Mouse (Mus musculus) stomach, embryonic 15.5 days (tissue): ENCODE data around the gene Zer1. TPM values are rescaled to one million over a fixed set of nuclear protein-coding genes. Genes with fewer than 3 reads are reported as not detected.

Experiments used
- ATAC-seq: fragments of 200-750 bp; cut with Nextera tagmentation; 2 replicates; pipeline ENCODE4 v1.8.0; 2017; ENCODE audit warnings: low read depth, moderate number of reproducible peaks, moderate TSS enrichment; ENCODE audit not compliant: insufficient read depth, low FRiP score
- H3K27ac ChIP-seq: fragments of 300-500 bp; sonication (generic); 2 replicates; pipeline ENCODE4 v1.5.1; 2015; ENCODE audit warnings: mild to moderate bottlenecking, inconsistent platforms
- H3K27me3 ChIP-seq: fragments of 300-500 bp; sonication (generic); replicated peaks from 2 replicates; pipeline ENCODE4 v1.6.1; 2015; ENCODE audit warnings: inconsistent platforms
- H3K36me3 ChIP-seq: fragments of 300-500 bp; sonication (generic); 2 replicates; pipeline ENCODE4 v1.6.1; 2015; ENCODE audit warnings: inconsistent platforms
- H3K4me1 ChIP-seq: fragments of 300-500 bp; sonication (generic); 2 replicates; pipeline ENCODE4 v1.6.1; 2015; ENCODE audit warnings: inconsistent platforms
- H3K4me2 ChIP-seq: fragments of 300-500 bp; sonication (generic); 2 replicates; pipeline ENCODE4 v1.6.1; 2015; ENCODE audit warnings: mild to moderate bottlenecking, inconsistent platforms
- H3K4me3 ChIP-seq: fragments of 300-500 bp; sonication (generic); replicated peaks from 2 replicates; pipeline ENCODE4 v1.5.1; 2015; ENCODE audit warnings: inconsistent platforms
- H3K9ac ChIP-seq: fragments of 300-500 bp; sonication (generic); 2 replicates; pipeline ENCODE4 v1.6.1; 2015; ENCODE audit warnings: inconsistent platforms
- H3K9me3 ChIP-seq: fragments of 300-500 bp; sonication (generic); 2 replicates; pipeline ENCODE4 v1.6.1; 2016; ENCODE audit warnings: inconsistent platforms
- WGBS: fragments of 180-500 bp; shearing (Covaris S2); methylation state at CpG from one replicate; pipeline ENCODE4 v1.1.7; 2015; 5-methylcytosine and 5-hydroxymethylcytosine counted together
- polyA plus RNA-seq: library from polyadenylated mRNA; unstranded; fragments of >200 nt; fragmentation: Nextera tagmentation; extraction: Ambion mirVana; gene quantifications from 2 replicates; pipeline ENCODE4 v1.2.1, GENCODE M21; 2015

The Zer1 gene
- polyA plus RNA-seq, 1 experiment from 2014 or later, result 7.0 TPM

DNA sequence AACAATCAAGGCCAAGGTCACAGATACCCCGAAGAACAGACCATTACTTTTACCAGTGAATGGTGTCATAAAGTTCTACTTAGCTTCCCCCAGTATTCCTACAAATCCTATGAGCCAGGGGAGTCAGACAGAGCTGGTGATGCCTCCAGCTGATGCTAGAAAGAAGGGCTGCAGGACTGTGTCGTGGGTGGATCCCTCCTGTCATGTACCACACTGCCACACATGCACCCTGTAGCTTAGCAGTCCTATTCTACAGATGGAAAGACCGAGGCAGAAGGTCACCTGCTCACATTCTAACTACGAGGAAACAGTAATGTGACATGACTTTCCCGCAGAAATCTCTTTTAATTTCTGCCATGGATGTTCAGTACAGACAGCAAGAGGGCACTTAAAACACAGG, 1.6 kb downstream of the Zer1 start:
- H3K9me3 ChIP-seq, result no peaks in the 10 kb centered on the region
- peaks cover 7% of the 10 kb centered on the region for H3K4me1 ChIP-seq
- peak overlapping the region; percentile 67; the same call in 1 of the 2 replicates for H3K4me2 ChIP-seq
- no peaks in the 10 kb centered on the region for H3K36me3 ChIP-seq
- no peak overlapping the region for H3K27ac ChIP-seq
- no peak for ATAC-seq
- no peak overlapping the region for H3K9ac ChIP-seq
- no peak overlapping the region for H3K4me3 ChIP-seq
- 86% methylated on average over 5 of the region's 5 CpGs for WGBS
- H3K27me3 ChIP-seq, result no peaks in the 10 kb centered on the region

DNA sequence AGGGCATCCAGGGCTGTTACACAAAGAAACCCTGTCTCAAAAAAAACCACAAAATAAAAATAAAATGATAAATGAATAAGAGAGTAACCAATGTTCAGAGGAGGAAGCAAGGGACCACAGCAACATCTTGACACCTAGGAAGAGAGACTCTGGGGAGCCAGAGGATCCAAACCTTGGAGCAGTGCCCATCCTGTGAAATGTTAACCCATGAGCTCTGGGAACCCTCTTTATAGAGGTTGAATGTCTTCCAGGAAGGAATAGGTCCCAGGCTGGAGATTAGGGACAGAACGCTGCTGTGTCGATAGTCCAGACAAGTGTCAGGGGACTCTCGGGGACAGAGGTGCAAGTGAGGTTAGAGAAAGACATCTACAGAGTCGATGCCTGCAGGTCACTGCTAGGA, 4.1 kb downstream of the Zer1 start:
- 0 out of 2 replicates have a peak, but pooled peaks cover 3% of the 10 kb centered on the region for H3K36me3 ChIP-seq
- H3K9me3 ChIP-seq, result no peaks in the 10 kb centered on the region
- no peak overlapping the region for H3K27ac ChIP-seq
- H3K27me3 ChIP-seq, result no peaks in the 10 kb centered on the region
- H3K4me1 ChIP-seq, result peaks cover 7% of the 10 kb centered on the region
- no peak overlapping the region for H3K9ac ChIP-seq
- no peak overlapping the region for H3K4me2 ChIP-seq
- no peak overlapping the region for H3K4me3 ChIP-seq
- no peak for ATAC-seq
- WGBS, result 86% methylated on average over 4 of the region's 4 CpGs

DNA sequence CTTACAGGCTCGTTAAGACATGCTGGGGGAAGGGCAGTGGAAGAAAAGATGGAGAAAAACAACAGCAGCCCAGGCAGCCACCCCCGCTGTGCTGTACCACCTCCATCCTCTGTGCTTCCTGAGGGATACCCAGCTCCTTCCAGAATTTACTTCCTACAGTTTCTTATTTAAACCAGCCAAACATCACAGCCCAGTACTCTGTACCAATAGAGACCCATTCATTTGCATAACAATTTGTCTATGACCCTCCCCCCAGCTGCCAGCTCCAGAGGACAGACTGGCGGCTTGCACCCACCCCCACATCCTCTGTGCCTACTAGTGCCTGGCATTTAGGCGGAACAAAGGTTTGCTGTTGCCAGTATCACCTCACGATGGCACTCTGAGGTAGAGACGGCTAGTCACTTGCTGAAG, 4.7 kb downstream of the Zer1 start:
- Histone ChIP-seq H3K27ac (no peak overlapping the region), H3K36me3 (peaks cover 3% of the 10 kb centered on the region; the same call in 1 of the 2 replicates), H3K4me1 (peaks cover 7% of the 10 kb centered on the region), H3K27me3 (no peaks in the 10 kb centered on the region), H3K9me3 (no peaks in the 10 kb centered on the region), H3K9ac (no peak overlapping the region), H3K4me2 (no peak overlapping the region), H3K4me3 (no peak overlapping the region)
- ATAC-seq, result no peak
- WGBS, result 43% methylated on average over 6 of the region's 6 CpGs

DNA sequence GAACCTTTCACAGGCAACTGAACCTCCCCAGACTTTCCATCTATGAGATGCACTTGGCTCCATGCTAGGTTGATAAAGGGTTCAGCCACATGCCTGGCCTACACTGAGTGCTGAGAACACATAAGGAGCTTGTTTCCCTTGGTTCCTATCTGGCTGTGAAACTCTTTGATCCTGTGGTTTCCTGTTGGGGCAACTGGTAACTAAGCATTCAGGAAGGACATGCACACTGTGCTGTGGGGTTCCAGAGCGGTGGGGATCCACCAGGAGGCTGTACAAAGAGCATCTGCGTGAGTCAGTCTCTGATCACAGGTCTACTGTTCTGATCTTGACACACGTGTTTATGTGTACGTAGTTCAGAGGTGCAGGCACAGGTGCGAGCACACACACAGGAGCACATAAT, 11.8 kb downstream of the Zer1 start:
- no peak for ATAC-seq
- Histone ChIP-seq H3K27me3 (no peaks in the 10 kb centered on the region), H3K36me3 (peaks cover 36% of the 10 kb centered on the region), H3K9ac (no peak overlapping the region), H3K27ac (no peak overlapping the region), H3K4me3 (no peak overlapping the region), H3K4me2 (no peak overlapping the region), H3K4me1 (no peaks in the 10 kb centered on the region), H3K9me3 (no peaks in the 10 kb centered on the region)
- WGBS, result 91% methylated on average over 5 of the region's 5 CpGs

- no peaks in the 10 kb centered on the region for H3K27me3 ChIP-seq
- peaks cover 36% of the 10 kb centered on the region for H3K36me3 ChIP-seq
- H3K4me2 ChIP-seq, result no peak overlapping the region
- peak; percentile 15; the same call in 1 of the 2 replicates for ATAC-seq
- H3K27ac ChIP-seq, result no peak overlapping the region
- H3K9me3 ChIP-seq, result no peaks in the 10 kb centered on the region
- WGBS, result 87% methylated on average over 2 of the region's 2 CpGs
- H3K4me3 ChIP-seq, result no peak overlapping the region
- H3K9ac ChIP-seq, result no peak overlapping the region
- no peaks in the 10 kb centered on the region for H3K4me1 ChIP-seq
Observed at GRCm38 (mm10) chr2:30111500-30111899, 12.9 kb downstream of the Zer1 start.

DNA sequence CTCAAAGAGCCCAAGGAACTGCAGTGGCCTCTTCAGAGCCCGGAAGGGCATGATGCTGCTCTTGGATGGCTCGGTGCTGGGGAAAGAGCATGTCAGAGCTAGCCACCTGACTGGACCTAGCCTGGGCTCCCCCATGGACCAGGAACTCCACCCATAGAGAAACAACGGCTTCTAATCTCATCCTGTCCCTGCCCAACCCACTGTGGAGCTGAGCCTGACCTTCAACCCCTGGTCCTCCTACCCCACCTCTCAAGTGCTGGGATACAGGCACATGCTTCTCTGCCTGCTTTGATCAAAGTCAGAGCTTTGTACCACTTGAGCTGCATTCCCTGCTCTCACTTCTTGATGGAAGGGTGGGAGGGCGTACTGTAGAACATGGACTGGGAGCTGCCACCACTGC, 16.1 kb downstream of the Zer1 start:
- no peak for ATAC-seq
- Histone ChIP-seq H3K27me3 (no peaks in the 10 kb centered on the region), H3K9me3 (no peaks in the 10 kb centered on the region), H3K36me3 (peaks cover 36% of the 10 kb centered on the region), H3K4me1 (no peaks in the 10 kb centered on the region), H3K4me3 (no peak overlapping the region), H3K9ac (no peak overlapping the region), H3K27ac (no peak overlapping the region), H3K4me2 (no peak overlapping the region)
- WGBS, result 88% methylated on average over 4 of the region's 4 CpGs

- Histone ChIP-seq H3K27ac (no peak overlapping the region), H3K4me2 (no peak overlapping the region), H3K9ac (no peak overlapping the region), H3K36me3 (peaks cover 35% of the 10 kb centered on the region), H3K4me1 (no peaks in the 10 kb centered on the region), H3K27me3 (no peaks in the 10 kb centered on the region), H3K4me3 (no peak overlapping the region), H3K9me3 (no peaks in the 10 kb centered on the region)
- no peak for ATAC-seq
- 92% methylated on average over 5 of the region's 5 CpGs for WGBS
Observed at GRCm38 (mm10) chr2:30107646-30108045, 16.7 kb downstream of the Zer1 start.

DNA sequence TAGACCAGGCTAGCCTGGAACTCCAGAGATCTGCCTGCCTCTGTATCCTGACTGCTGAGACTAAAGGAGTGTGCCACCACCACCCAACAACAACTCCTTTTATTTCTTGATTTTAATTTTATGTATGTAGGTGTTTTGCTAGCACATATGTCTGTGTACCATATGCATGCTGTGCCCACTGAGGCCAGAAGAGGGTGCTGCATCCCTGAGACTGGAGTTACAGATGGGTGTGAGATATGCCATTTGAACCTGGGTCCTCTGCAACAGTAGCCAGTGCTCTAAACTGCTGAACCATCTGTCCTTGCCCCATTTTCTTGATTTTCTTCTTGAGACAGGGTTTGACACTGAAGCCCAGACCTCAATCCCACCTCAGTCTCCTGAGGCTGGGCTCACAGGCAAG, 18.0 kb downstream of the Zer1 start:
- Histone ChIP-seq H3K4me2 (no peak overlapping the region), H3K4me3 (no peak overlapping the region), H3K9ac (no peak overlapping the region), H3K27ac (no peak overlapping the region), H3K27me3 (no peaks in the 10 kb centered on the region), H3K36me3 (peaks cover 35% of the 10 kb centered on the region), H3K4me1 (no peaks in the 10 kb centered on the region), H3K9me3 (no peaks in the 10 kb centered on the region)
- ATAC-seq, result no peak

- WGBS, result 68% methylated on average over 4 of the region's 4 CpGs
- H3K27me3 ChIP-seq, result no peaks in the 10 kb centered on the region
- no peak overlapping the region for H3K9ac ChIP-seq
- peaks cover 22% of the 10 kb centered on the region for H3K36me3 ChIP-seq
- H3K27ac ChIP-seq, result no peak overlapping the region
- peaks cover 3% of the 10 kb centered on the region; the same call in 1 of the 2 replicates for H3K4me1 ChIP-seq
- no peak overlapping the region for H3K4me2 ChIP-seq
- ATAC-seq, result no peak
- H3K4me3 ChIP-seq, result no peak overlapping the region
- H3K9me3 ChIP-seq, result no peaks in the 10 kb centered on the region
Observed at GRCm38 (mm10) chr2:30100214-30100613, 24.2 kb downstream of the Zer1 start.

GRCm38 (mm10) chr2:30095882-30096527, 28.4 kb downstream of the Zer1 start:
- Histone ChIP-seq H3K36me3 (peaks cover 12% of the 10 kb centered on the region; the same call in 1 of the 2 replicates), H3K4me3 (no peak overlapping the region), H3K9me3 (no peaks in the 10 kb centered on the region), H3K27me3 (no peaks in the 10 kb centered on the region), H3K9ac (no peak overlapping the region), H3K4me1 (peaks cover 23% of the 10 kb centered on the region), H3K4me2 (no peak overlapping the region), H3K27ac (no peak overlapping the region)
- ATAC-seq, result no peak
- WGBS, result 91% methylated on average over 2 of the region's 2 CpGs

- 1% methylated on average over 13 of the region's 13 CpGs for WGBS
- ATAC-seq, result no peak; the same call in 1 of the 2 replicates
Observed at GRCm38 (mm10) chr2:30094208-30094588, 30.2 kb downstream of the Zer1 start.

DNA sequence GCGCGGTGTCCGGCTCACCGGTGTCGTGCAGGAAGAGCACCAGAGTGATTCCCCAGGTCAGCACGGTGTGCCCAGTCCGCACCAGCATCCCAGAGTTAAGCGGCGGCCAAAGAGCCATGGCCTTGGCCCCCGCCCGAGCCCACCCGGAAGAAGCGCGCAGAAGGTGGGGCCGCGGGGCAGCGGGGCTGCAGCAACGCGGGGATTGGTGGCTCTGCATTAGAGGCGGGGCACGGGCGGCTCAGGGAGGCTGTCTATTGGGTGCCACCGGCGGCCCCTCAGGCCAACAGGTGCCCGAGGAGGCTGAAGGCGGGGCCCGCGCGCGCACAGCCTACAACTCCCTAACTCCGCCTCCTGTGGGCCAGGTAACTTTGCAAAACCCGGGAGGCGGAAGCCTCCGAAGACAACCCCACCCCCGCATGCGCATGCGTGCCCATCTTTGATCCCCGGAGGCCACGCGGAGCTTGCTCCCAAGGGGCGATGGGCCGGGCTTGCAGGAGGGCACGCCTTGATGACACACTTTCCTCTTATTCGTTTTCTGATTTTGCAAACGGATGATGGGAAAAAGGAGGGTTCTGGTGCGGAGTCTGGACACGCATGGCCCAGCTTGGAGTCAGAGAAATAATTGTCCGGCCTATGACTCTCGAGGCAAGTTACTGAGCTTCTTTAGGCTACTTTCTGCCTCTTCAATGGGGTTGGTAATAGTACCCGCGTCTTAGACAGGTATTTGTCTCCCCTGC, 30.7 kb downstream of the Zer1 start, which contains the start of gene Zdhhc12:
Gene Zdhhc12, minus strand, starts transcription at position 178 of the 737 bp plus-strand sequence.
- H3K27me3 ChIP-seq, result no peaks in the 10 kb centered on the region
- peak within 1 kb of the TSS; percentile 86 for H3K27ac ChIP-seq
- peak within 1 kb of the TSS; percentile 89 for H3K4me2 ChIP-seq
- peak within 1 kb of the TSS; percentile 57 for H3K9ac ChIP-seq
- H3K4me3 ChIP-seq, result peak within 1 kb of the TSS; percentile 61
- WGBS, result 0% methylated on average over 51 of the region's 51 CpGs
- H3K36me3 ChIP-seq, result peaks cover 13% of the 10 kb centered on the region
- H3K9me3 ChIP-seq, result no peaks in the 10 kb centered on the region
- peaks cover 23% of the 10 kb centered on the region for H3K4me1 ChIP-seq
- peak; percentile 99 for ATAC-seq

More at GRCm38 (mm10) chr2:30094208-30094588, 30.2 kb downstream of the Zer1 start:
- Histone ChIP-seq H3K27me3 (no peaks in the 10 kb centered on the region), H3K4me1 (peaks cover 23% of the 10 kb centered on the region), H3K9me3 (no peaks in the 10 kb centered on the region), H3K36me3 (peaks cover 13% of the 10 kb centered on the region), H3K4me2 (peak overlapping the region; percentile 89), H3K4me3 (peak overlapping the region; percentile 61), H3K9ac (peak overlapping the region; percentile 57), H3K27ac (peak overlapping the region; percentile 86)
